Mouse (Mus musculus): Measurements from ENCODE around the gene Hsd3b7.

The Hsd3b7 gene

DNA sequence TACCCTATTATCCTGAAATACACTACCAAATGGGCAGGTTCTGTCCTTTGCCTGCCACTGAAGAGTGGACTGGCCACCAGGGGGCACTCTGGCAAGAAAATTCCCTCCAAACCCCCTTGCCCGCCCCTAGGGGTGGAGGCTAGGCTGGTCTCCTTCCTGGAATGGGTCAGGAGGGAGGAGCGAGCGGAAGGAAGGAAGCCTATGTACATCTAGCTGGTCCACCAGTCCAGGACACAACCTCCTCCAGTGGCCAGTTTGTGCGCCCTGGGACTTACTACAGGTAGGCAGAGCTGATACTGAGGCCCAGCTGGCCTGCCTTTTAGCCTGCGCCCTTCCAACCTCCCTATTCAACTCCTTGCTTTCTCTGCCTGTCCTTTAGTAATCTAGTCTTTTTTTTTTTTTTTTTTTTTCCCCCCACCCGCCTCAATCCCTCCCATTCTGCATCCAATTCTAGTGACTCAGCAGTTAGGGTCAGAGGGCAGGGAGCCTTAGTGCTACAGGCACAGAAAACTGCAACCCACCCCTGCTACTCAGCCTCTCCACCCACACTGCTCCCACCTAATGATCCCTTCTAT lies at the start of gene Hsd3b7:
Hsd3b7 (plus strand) TSS at position 170 of the 575 bp plus-strand sequence.
- DNase-seq (ENCODE audit: low read depth, low spot score) = peak; percentile 90

GRCm38 (mm10) chr7:127751619-127752018 lies 48.8 kb upstream of the Hsd3b7 start:
- no peak for DNase-seq (ENCODE audit: low read depth, low spot score)

- no peak for DNase-seq (ENCODE audit: low read depth, low spot score)
Measured at GRCm38 (mm10) chr7:127752069-127752468, 48.3 kb upstream of the Hsd3b7 start.

DNA sequence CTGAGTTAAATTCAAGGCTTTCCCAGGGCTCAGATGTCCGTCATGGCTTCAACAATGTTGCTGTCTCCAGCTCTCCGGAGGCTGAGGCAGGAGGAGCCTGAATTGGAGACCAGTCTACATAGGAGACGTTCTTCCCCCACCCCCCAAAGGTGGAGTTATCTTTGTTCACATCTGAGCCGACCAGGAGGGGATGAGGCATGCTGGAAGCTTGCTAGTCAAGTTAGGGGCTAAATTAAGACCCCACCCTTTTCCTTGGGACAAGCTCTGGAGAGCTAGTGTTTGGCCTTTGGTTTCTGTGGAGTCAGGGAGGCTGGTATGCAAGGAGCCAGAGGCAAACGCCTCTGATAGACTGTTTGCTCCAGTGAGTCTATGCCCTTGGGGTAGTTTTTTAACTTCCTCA lies 47.2 kb upstream of the Hsd3b7 start:
- no peak for DNase-seq (ENCODE audit: low read depth, low spot score)

- no peak for DNase-seq (ENCODE audit: low read depth, low spot score)
Measured at GRCm38 (mm10) chr7:127753741-127754140, 46.7 kb upstream of the Hsd3b7 start.

- no peak for DNase-seq (ENCODE audit: low read depth, low spot score)
Measured at GRCm38 (mm10) chr7:127759716-127760115, 40.7 kb upstream of the Hsd3b7 start.

GRCm38 (mm10) chr7:127760478-127760877 lies 39.9 kb upstream of the Hsd3b7 start:
- no peak for DNase-seq (ENCODE audit: low read depth, low spot score)

GRCm38 (mm10) chr7:127761026-127761425 lies 39.4 kb upstream of the Hsd3b7 start:
- DNase-seq (ENCODE audit: low read depth, low spot score) = no peak

DNA sequence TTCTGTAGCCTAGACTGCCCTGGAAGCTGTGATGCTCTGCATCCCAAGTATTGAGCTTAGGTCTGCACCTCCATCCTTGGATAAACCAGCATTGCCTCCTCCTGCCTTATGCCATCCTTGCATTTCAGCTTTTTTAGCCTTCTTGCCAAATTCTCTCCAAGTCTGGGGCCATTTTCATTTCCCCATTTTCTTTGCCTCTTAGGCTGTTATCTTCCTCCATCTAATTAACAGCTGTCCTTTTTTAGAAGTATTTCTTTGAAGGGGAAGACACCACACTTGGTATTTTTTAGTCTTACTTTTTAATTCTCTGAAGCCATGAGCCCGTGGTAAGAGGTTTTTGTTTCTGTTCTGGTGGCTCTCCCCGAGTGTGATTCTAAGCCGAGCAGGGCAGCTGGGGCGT lies 36.8 kb upstream of the Hsd3b7 start:
- DNase-seq (ENCODE audit: low read depth, low spot score) = no peak

- DNase-seq (ENCODE audit: low read depth, low spot score) = no peak
Measured at GRCm38 (mm10) chr7:127765756-127766155, 34.6 kb upstream of the Hsd3b7 start.

- DNase-seq (ENCODE audit: low read depth, low spot score) = no peak
Measured at GRCm38 (mm10) chr7:127766851-127767609, 33.4 kb upstream of the Hsd3b7 start.

- no peak for DNase-seq (ENCODE audit: low read depth, low spot score)
Measured at GRCm38 (mm10) chr7:127767671-127768345, 32.6 kb upstream of the Hsd3b7 start.

GRCm38 (mm10) chr7:127768346-127768996 lies 31.9 kb upstream of the Hsd3b7 start:
- no peak for DNase-seq (ENCODE audit: low read depth, low spot score)

GRCm38 (mm10) chr7:127768997-127769593 lies 31.3 kb upstream of the Hsd3b7 start:
- DNase-seq (ENCODE audit: low read depth, low spot score) = peak; percentile 96

DNA sequence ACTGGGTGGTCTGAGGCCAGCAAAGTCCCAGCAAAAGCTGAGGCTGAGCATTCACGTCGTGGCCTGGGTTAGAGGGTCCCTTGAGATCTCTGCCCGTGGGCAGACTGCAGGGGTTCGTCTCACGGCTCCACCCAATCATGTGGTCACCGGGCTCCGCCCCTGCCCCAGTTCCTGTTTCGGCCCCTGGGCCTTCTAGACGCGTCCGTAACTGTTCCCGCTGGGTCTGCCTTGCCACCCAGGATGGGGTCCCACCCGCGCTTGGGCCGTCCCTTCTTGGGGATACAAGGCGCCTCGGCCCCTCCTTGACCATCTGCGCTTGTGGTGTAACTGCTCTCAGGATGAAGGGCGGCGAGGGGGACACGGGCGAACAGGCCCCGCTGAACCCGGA lies 30.8 kb upstream of the Hsd3b7 start, which contains the start of gene Orai3:
Orai3 (plus strand) TSS at position 165 of the 388 bp plus-strand sequence.
- DNase-seq (ENCODE audit: low read depth, low spot score) = peak; percentile 83

DNA sequence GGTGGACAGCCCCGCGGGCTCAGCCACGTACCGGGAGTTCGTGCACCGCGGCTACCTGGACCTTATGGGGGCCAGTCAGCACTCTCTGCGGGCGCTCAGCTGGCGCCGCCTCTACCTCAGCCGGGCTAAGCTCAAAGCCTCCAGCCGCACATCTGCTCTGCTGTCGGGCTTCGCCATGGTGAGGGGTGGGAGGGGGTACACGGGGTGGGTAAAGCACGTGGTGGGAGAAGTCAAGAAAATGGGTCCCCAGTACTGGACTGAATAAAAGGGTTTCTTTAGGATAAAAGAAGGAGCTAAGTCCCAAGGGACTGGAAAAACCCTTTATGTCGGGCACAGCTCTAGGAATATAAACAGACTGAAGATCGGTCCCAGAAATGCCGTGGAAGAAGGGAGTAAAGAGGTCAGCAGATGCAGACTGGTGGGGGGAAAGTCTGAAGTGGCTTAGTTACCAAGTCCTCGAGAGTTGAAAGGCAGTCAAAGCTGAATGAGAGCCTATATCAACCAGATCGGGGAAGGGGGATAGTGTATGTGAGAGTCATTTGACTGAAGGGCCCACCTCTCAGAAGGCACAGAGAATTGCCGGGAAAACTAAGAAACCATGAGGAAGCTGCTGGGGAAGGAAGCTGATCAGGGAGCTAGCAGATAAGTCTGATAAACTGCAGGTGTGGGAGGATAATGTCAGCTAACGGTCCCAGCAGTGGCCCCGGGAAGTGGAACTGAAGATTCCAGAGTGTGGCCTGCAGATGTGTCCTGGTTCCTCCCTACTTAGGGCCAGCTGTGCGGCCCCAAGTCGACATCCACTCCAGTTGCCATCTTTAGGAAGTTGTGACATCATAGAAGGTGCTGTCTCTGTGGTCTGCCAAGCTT lies 30.1 kb upstream of the Hsd3b7 start:
- DNase-seq (ENCODE audit: low read depth, low spot score) = no peak

DNA sequence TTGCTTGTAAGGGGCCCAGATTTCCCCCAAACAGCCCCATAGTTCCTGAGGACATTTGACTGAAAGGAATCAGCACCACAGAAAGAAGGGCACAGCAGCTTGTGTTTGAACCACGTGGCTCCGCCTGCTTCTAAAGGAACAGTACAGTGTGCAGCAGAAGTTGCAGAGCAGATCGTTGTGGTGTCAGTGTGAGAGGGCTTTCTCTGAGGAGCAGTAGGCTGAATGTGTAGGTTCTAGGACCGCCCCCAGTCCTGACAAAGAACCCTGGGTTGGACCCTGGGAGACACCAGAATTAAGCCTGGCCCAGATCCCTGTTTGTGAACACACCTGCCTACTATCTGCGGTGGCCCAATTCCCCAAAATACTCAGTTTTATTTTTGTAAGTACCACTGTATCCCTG lies 29.1 kb upstream of the Hsd3b7 start:
- no peak for DNase-seq (ENCODE audit: low read depth, low spot score)

- no peak for DNase-seq (ENCODE audit: low read depth, low spot score)
Measured at GRCm38 (mm10) chr7:127772080-127772479, 28.3 kb upstream of the Hsd3b7 start.

DNA sequence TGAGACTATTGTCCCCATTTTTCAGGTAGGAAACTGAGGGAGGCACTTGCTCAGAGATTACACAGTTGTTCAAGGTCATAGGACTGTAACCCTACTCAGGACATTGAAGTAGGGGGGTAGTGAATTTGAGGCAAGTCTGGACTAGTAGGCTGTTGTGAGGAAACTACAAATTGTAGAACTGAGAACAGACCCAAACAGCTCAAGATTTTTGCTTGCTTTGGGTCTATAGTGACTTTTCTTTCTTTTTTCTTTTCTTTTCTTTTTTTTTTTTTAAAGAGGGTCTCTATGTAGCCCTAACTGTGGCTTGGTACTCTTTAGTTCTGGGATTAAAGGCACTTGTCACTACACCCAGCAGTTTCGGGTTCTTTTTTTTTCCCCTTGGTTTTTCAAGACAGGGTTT lies 27.8 kb upstream of the Hsd3b7 start:
- no peak for DNase-seq (ENCODE audit: low read depth, low spot score)

DNA sequence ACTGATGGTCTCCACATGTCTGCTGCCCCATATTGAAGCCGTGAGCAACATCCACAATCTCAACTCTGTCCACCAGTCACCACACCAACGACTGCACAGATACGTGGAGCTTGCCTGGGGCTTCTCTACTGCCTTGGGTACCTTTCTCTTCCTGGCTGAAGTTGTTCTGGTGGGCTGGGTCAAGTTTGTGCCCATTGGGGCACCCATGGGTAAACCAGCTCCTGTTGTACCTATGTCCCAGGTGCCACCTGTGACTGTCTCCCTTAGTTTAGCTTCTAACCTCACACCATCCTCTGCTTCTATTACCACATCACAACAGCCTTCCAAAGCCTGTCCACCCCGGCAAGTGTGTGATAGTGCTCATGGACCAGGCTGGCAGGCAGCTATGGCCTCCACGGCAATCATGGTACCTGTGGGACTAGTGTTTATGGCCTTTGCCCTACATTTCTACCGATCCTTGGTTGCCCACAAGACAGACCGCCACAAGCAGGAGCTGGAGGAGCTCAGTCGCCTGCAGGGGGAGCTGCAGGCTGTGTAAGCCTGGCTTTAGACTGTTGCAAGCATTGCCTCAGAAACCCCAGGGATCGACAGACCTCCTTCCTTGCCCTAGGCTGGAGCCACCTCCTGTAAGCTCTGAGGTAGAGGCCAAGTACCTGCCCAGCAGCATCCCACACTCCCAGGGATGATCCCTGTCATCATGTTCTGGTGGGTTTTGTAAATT lies 26.6 kb upstream of the Hsd3b7 start:
- DNase-seq (ENCODE audit: low read depth, low spot score) = peak; percentile 63

Data from skeletal muscle tissue, adult 2 months (tissue).